Mouse (Mus musculus) stomach, postnatal 0 days (tissue): ENCODE measurements at regions not wholly inside any gene's neighbourhood (a gene's known extent, or its start where the extent isn't known, plus 50 kb on each side); places are given as distances from the start of the nearest gene placed in this dataset.

Experiments used
- CTCF ChIP-seq: IDR thresholded peaks from 2 replicates; pipeline ENCODE4 v1.5.1; 2016; ENCODE audit warnings: antibody characterized with exemption, low read depth, mild to moderate bottlenecking, moderate library complexity
- EP300 ChIP-seq: optimal IDR thresholded peaks from 2 replicates; pipeline ENCODE3; 2016; ENCODE audit warnings: antibody characterized with exemption

DNA sequence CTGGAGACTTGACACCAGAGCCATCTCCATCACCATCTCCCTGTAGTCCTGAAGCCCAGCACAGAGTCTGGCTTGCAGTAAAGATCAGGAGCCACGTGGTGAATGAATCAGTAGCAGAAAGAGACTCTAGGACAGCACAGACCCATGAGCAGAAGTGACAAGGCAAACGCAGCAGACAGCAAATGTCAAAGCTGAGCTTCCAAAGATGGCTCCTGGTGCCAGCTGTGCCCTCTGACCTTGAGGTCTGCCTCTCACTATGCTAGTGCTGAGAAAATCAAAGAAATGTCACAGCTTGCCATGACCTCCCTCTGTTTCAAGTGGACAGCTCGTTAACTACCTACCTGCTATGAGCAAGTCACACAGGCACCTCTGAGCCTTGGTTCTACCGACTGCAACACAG, 123.1 kb downstream of the Rybp start:
- no peak for TF ChIP-seq CTCF
- TF ChIP-seq EP300, result no peak
